Mouse (Mus musculus): Measurements from ENCODE around the gene Ugt2b37.
"Not testable (repeated sequence)": the region's sequence is repeated elsewhere in the genome, so short reads cannot be mapped to it uniquely, and the experiment has no call there.

Ugt2b37 gene

DNA sequence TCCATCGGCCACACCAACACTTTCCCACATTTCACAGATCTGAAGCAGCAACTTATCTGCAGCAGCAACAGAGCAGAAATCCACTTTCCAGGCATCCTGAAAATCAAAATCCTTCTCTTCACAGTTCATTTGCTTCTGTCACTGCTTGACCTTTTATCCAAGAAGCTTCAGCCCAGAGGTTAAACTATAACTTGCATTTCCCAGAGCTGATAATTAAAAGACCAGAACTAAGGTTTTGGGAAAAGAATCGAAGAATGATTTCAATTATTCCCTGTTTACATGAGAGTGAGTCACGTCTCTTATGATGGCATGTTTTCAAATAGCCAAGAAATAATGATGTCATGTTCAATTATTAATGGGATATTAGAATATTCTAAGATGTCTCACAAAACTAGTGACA, at the start of gene Ugt2b37:
Gene Ugt2b37, minus strand, starts transcription at position 129 of the 400 bp plus-strand sequence.
- DNase-seq (ENCODE audit: extremely low spot score, low read depth, low spot score): not testable (repeated sequence)

- not testable (repeated sequence) for DNase-seq (ENCODE audit: extremely low spot score, low read depth, low spot score)
Measured at GRCm38 (mm10) chr5:87286180-87286579, 31.6 kb upstream of the Ugt2b37 start.

DNA sequence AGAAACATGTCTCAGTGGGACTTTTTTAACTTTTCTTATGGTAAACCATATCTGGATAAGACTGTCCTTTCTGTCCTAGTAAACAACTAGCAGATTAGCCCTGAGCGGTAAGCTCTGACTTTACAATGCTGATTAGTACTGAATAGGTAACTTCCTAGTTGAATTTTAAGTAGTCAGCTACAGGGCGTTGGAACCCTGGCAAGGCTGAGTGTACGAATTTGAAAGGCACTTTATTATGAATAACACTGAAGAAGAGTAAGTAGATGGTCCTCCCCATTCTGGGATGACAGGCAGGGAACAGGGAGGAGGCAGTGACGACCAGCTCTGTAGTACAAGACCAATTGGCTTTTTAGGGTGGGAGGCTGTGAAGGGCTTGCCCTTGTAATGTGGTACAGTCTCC, 21.4 kb upstream of the Ugt2b37 start:
- DNase-seq (ENCODE audit: extremely low spot score, low read depth, low spot score): not testable (repeated sequence)

DNA sequence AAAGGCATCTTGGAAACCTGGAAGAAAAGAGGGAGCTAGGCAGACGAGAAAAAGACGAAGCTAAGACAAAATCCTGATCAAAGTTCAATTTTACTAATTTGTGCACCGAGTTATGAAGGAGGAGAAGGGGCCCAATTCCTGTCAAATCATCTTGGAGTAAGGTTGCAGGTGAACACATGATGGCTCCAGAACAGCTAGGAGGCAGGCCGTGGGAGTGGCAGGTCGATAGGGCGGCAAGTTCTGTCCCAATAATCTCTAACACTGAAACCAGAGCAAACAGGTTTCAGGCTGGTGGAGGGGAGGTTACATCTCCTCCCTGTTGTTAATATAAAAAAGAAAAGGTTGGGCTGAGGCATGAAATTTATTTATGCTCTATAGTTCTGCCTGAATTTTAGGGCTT, 21.0 kb upstream of the Ugt2b37 start:
- no peak for DNase-seq (ENCODE audit: extremely low spot score, low read depth, low spot score)

DNA sequence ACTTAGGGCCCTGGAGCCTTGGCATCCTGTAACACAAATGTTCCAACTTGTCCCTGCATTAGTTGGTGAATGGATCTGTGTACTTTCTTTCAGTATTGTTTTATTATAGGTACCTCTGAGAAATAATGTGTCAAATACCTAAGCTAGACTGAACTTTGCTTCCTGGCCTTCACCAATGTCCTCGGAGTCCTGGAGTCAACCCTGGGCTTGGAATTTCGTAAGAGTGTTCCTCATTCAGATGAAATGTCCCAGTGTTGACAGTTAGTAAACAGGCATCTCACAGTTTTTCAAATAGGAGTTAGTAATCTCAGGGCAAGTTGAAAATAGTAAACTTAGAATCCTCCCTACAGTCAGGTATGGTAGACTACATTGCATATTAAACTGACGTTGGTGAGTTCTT, 1.2 kb upstream of the Ugt2b37 start:
- DNase-seq (ENCODE audit: extremely low spot score, low read depth, low spot score): no peak

- not testable (repeated sequence) for DNase-seq (ENCODE audit: extremely low spot score, low read depth, low spot score)
Measured at GRCm38 (mm10) chr5:87242140-87242539, 12.5 kb downstream of the Ugt2b37 start.

DNA sequence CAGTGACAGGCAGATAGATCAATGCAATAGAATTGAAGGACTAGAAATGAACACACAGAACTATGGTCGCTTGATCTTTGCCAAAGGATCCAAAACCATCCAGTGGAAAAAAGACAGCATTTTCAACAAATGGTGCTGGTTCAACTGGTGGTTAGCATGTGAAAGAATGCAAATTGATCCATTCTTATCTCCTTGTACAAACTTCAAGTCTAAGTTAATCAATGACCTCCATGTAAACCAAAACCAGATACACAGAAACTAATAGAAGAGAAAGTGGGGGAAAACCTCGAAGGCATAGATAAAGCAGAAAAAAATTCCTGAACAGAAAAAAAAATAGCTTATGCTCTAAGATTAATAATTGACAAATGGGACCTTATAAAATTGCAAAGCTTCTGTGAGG, 58.2 kb downstream of the Ugt2b37 start:
- not testable (repeated sequence) for DNase-seq (ENCODE audit: extremely low spot score, low read depth, low spot score)
